Mouse (Mus musculus) forebrain, embryonic 13.5 days (tissue): Measurements from ENCODE around the gene Olfr651. TPM values are rescaled to one million over a fixed set of nuclear protein-coding genes. Genes with fewer than 3 reads are reported as not detected.
"Not testable (repeated sequence)": the region's sequence is repeated elsewhere in the genome, so short reads cannot be mapped to it uniquely, and the experiment has no call there.

Experiments
- ATAC-seq: fragments of 200-750 bp; cut with Nextera tagmentation; 2 replicates; pipeline ENCODE4 v1.8.0; 2017
- H3K27ac ChIP-seq: fragments of 300-500 bp; sonication (generic); 2 replicates; pipeline ENCODE4 v1.5.1; 2015; ENCODE audit warnings: inconsistent platforms, mild to moderate bottlenecking, moderate library complexity
- H3K27me3 ChIP-seq: fragments of 300-500 bp; sonication (generic); 2 replicates; pipeline ENCODE4 v1.6.1; 2015; ENCODE audit warnings: mild to moderate bottlenecking, inconsistent platforms
- H3K36me3 ChIP-seq: fragments of 300-500 bp; sonication (generic); 2 replicates; pipeline ENCODE4 v1.6.1; 2015; ENCODE audit warnings: mild to moderate bottlenecking, inconsistent platforms; ENCODE audit not compliant: poor library complexity, severe bottlenecking
- H3K4me1 ChIP-seq: fragments of 300-500 bp; sonication (generic); 2 replicates; pipeline ENCODE4 v1.6.1; 2015; ENCODE audit warnings: inconsistent platforms
- H3K4me2 ChIP-seq: fragments of 300-500 bp; sonication (generic); 2 replicates; pipeline ENCODE4 v1.6.1; 2015; ENCODE audit warnings: inconsistent platforms, mild to moderate bottlenecking, moderate library complexity
- H3K4me3 ChIP-seq: fragments of 300-500 bp; sonication (generic); 2 replicates; pipeline ENCODE4 v1.5.1; 2015; ENCODE audit warnings: mild to moderate bottlenecking, inconsistent platforms
- H3K9ac ChIP-seq: fragments of 300-500 bp; sonication (generic); 2 replicates; pipeline ENCODE4 v1.6.1; 2015; ENCODE audit warnings: mild to moderate bottlenecking, inconsistent platforms
- H3K9me3 ChIP-seq: fragments of 300-500 bp; sonication (generic); replicated peaks from 2 replicates; pipeline ENCODE4 v1.6.1; 2016; ENCODE audit warnings: inconsistent platforms
- WGBS: fragments of 180-500 bp; shearing (Covaris S2); methylation state at CpG from one replicate; pipeline ENCODE4 v1.1.7; 2015; 5-methylcytosine and 5-hydroxymethylcytosine counted together
- polyA plus RNA-seq: library from polyadenylated mRNA; unstranded; fragments of >200 nt; fragmentation: Nextera tagmentation; extraction: Ambion mirVana; gene quantifications from 2 replicates; pipeline ENCODE4 v1.2.1, GENCODE M21; 2015

The Olfr651 gene
- not detected in 2 replicates for polyA plus RNA-seq

GRCm38 (mm10) chr7:104549833-104550232, at the start of gene Olfr651:
Gene Olfr651, plus strand, starts transcription at chr7:104550133.
- ATAC-seq = no peak
- WGBS = 70% methylated on average over 5 of the region's 5 CpGs
- H3K4me3 ChIP-seq = no peak within 1 kb of the TSS
- no peaks in the 10 kb centered on the region for H3K9me3 ChIP-seq
- H3K36me3 ChIP-seq = no peaks in the 10 kb centered on the region
- no peak within 1 kb of the TSS for H3K4me2 ChIP-seq
- H3K27ac ChIP-seq = no peak within 1 kb of the TSS
- H3K27me3 ChIP-seq = no peaks in the 10 kb centered on the region
- no peaks in the 10 kb centered on the region for H3K4me1 ChIP-seq
- H3K9ac ChIP-seq = no peak within 1 kb of the TSS

- not testable (repeated sequence) for H3K27ac ChIP-seq, H3K4me3 ChIP-seq, ATAC-seq, H3K4me1 ChIP-seq, H3K36me3 ChIP-seq, H3K27me3 ChIP-seq, H3K4me2 ChIP-seq, H3K9ac ChIP-seq, H3K9me3 ChIP-seq
- WGBS = 78% methylated on average over 6 of the region's 6 CpGs
These were observed 48.7 kb upstream of the Olfr651 start for GRCm38 (mm10) chr7:104501186-104501585.

- peak overlapping the region; percentile 46 for H3K4me3 ChIP-seq
- H3K4me1 ChIP-seq = no peaks in the 10 kb centered on the region
- H3K9me3 ChIP-seq = no peaks in the 10 kb centered on the region
- 3% methylated on average over 43 of the region's 59 CpGs for WGBS
- peak overlapping the region; percentile 59 for H3K9ac ChIP-seq
- peaks cover 4% of the 10 kb centered on the region; the same call in 1 of the 2 replicates for H3K27me3 ChIP-seq
- H3K27ac ChIP-seq = no peak overlapping the region
- ATAC-seq = peak; percentile 95
- peak overlapping the region; percentile 63 for H3K4me2 ChIP-seq
- H3K36me3 ChIP-seq = no peaks in the 10 kb centered on the region
These were observed 48.2 kb upstream of the Olfr651 start for GRCm38 (mm10) chr7:104501589-104502371.

GRCm38 (mm10) chr7:104507421-104508065, 42.4 kb upstream of the Olfr651 start, which contains the start of gene Trim30d:
Gene Trim30d, minus strand, starts transcription at chr7:104507849.
- H3K9me3 ChIP-seq = not testable (repeated sequence)

GRCm38 (mm10) chr7:104552700-104553099, 2.8 kb downstream of the Olfr651 start:
- Histone ChIP-seq H3K4me3 (no peak overlapping the region), H3K9me3 (no peaks in the 10 kb centered on the region), H3K27ac (no peak overlapping the region), H3K9ac (no peak overlapping the region), H3K4me2 (no peak overlapping the region), H3K36me3 (no peaks in the 10 kb centered on the region), H3K27me3 (no peaks in the 10 kb centered on the region), H3K4me1 (no peaks in the 10 kb centered on the region)
- no peak for ATAC-seq
- WGBS = 78% methylated on average over 1 of the region's 1 CpGs

More at GRCm38 (mm10) chr7:104507421-104508065, 42.4 kb upstream of the Olfr651 start, which contains the start of gene Trim30d:
- H3K27ac ChIP-seq, H3K4me1 ChIP-seq, H3K36me3 ChIP-seq, H3K27me3 ChIP-seq, H3K4me3 ChIP-seq, H3K4me2 ChIP-seq, ATAC-seq, H3K9ac ChIP-seq: not testable (repeated sequence)

- ATAC-seq = no peak
- Histone ChIP-seq H3K36me3 (no peaks in the 10 kb centered on the region), H3K27me3 (no peaks in the 10 kb centered on the region), H3K9ac (no peak within 1 kb of the TSS), H3K4me1 (no peaks in the 10 kb centered on the region), H3K4me3 (no peak within 1 kb of the TSS), H3K27ac (no peak within 1 kb of the TSS), H3K4me2 (no peak within 1 kb of the TSS), H3K9me3 (no peaks in the 10 kb centered on the region)
These were observed 10.7 kb downstream of the Olfr651 start, which contains the start of gene Olfr652 for GRCm38 (mm10) chr7:104560601-104561000. Gene Olfr652, plus strand, starts transcription at chr7:104560901.

- ATAC-seq = no peak
These were observed 27.1 kb downstream of the Olfr651 start, which contains the start of gene Olfr653 for GRCm38 (mm10) chr7:104577014-104577413. Gene Olfr653, plus strand, starts transcription at chr7:104577314.

GRCm38 (mm10) chr7:104580846-104581245, 30.9 kb downstream of the Olfr651 start:
- WGBS = 86% methylated on average over 4 of the region's 4 CpGs
- no peak for ATAC-seq
- Histone ChIP-seq H3K4me1 (no peaks in the 10 kb centered on the region), H3K27ac (no peak overlapping the region), H3K4me3 (no peak overlapping the region), H3K4me2 (no peak overlapping the region), H3K9me3 (no peaks in the 10 kb centered on the region), H3K9ac (no peak overlapping the region), H3K36me3 (no peaks in the 10 kb centered on the region), H3K27me3 (no peaks in the 10 kb centered on the region)

More at GRCm38 (mm10) chr7:104577014-104577413, 27.1 kb downstream of the Olfr651 start, which contains the start of gene Olfr653:
- H3K4me1 ChIP-seq = no peaks in the 10 kb centered on the region
- no peak within 1 kb of the TSS for H3K27ac ChIP-seq
- WGBS = 83% methylated on average over 2 of the region's 2 CpGs
- no peaks in the 10 kb centered on the region for H3K9me3 ChIP-seq
- no peaks in the 10 kb centered on the region for H3K27me3 ChIP-seq
- no peak within 1 kb of the TSS for H3K4me3 ChIP-seq
- no peaks in the 10 kb centered on the region for H3K36me3 ChIP-seq
- no peak within 1 kb of the TSS for H3K4me2 ChIP-seq
- H3K9ac ChIP-seq = no peak within 1 kb of the TSS

GRCm38 (mm10) chr7:104581429-104581828, 31.5 kb downstream of the Olfr651 start:
- no peaks in the 10 kb centered on the region for H3K4me1 ChIP-seq
- H3K9ac ChIP-seq = no peak overlapping the region
- 87% methylated on average over 4 of the region's 4 CpGs for WGBS
- H3K9me3 ChIP-seq = no peaks in the 10 kb centered on the region
- H3K4me3 ChIP-seq = no peak overlapping the region
- H3K36me3 ChIP-seq = no peaks in the 10 kb centered on the region
- H3K4me2 ChIP-seq = no peak overlapping the region
- ATAC-seq = no peak
- no peak overlapping the region for H3K27ac ChIP-seq
- H3K27me3 ChIP-seq = no peaks in the 10 kb centered on the region

GRCm38 (mm10) chr7:104586725-104587124, 36.8 kb downstream of the Olfr651 start, which contains the start of gene Olfr654:
Gene Olfr654, plus strand, starts transcription at chr7:104587025.
- Histone ChIP-seq H3K9me3 (no peaks in the 10 kb centered on the region), H3K9ac (no peak within 1 kb of the TSS), H3K27ac (no peak within 1 kb of the TSS), H3K4me2 (no peak within 1 kb of the TSS), H3K4me1 (no peaks in the 10 kb centered on the region), H3K36me3 (no peaks in the 10 kb centered on the region), H3K27me3 (no peaks in the 10 kb centered on the region), H3K4me3 (no peak within 1 kb of the TSS)
- no peak for ATAC-seq
- 91% methylated on average over 4 of the region's 4 CpGs for WGBS

- Histone ChIP-seq H3K36me3 (no peaks in the 10 kb centered on the region), H3K9ac (no peak overlapping the region), H3K9me3 (no peaks in the 10 kb centered on the region), H3K27ac (no peak overlapping the region), H3K27me3 (no peaks in the 10 kb centered on the region), H3K4me1 (no peaks in the 10 kb centered on the region), H3K4me3 (no peak overlapping the region), H3K4me2 (no peak overlapping the region)
- WGBS = 88% methylated on average over 5 of the region's 5 CpGs
- ATAC-seq = no peak
These were observed 38.3 kb downstream of the Olfr651 start for GRCm38 (mm10) chr7:104588274-104588673.

GRCm38 (mm10) chr7:104601679-104602078, 51.7 kb downstream of the Olfr651 start, which contains the start of gene Olfr655:
Gene Olfr655, minus strand, starts transcription at chr7:104601779.
- Histone ChIP-seq H3K27ac (no peak within 1 kb of the TSS), H3K27me3 (no peaks in the 10 kb centered on the region), H3K4me2 (no peak within 1 kb of the TSS), H3K9ac (no peak within 1 kb of the TSS), H3K4me3 (no peak within 1 kb of the TSS), H3K36me3 (no peaks in the 10 kb centered on the region), H3K9me3 (no peaks in the 10 kb centered on the region), H3K4me1 (no peaks in the 10 kb centered on the region)
- 91% methylated on average over 2 of the region's 2 CpGs for WGBS
- ATAC-seq = no peak
